Mouse (Mus musculus): ENCODE measurements around the gene Stil.

DNA sequence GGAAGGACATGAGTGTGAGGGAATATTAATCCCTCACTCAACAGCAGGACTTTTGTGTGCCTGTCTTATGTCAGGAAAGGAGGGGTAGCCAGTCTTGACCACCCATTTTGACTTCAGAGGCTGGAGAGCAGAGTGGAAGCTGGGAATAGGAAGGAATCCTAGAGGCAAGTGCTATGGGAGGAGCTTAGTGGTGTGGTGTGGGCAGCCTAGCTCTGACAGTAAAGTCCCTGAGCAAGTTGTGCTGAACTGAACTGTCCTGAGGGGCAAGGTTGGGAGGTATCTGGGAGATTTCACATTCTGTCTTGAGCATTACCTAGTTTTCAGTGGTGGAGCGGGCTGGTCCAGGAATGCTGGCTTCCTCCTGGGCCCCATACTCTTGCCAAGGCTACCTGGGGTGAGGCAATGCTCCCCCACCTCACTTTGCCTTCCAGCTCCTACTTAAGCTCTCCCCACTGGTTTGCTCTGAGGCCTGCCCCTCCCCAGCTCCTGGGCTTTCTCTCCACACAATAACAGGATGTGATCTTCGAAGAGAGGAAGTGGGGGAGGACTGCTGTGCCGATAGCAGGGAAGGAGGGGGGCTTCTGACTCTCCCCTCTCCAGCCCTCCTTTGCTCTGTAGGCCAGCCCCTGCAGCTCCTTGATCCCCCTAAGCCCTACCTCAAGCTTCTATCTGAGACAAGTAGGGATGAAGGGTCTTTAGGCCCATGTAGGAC lies 75.4 kb downstream of the Stil start:
- no peak for TF ChIP-seq USF1 (IDR thresholded peaks at IDR 0.05; ENCODE audit: low read depth)
- no peak for TF ChIP-seq CTCF (IDR thresholded peaks at IDR 0.05; ENCODE audit: control insufficient read depth, insufficient read depth, insufficient read length)
- no peak for TF ChIP-seq MYOD1 (IDR thresholded peaks at IDR 0.05; ENCODE audit: control insufficient read depth, insufficient read length, low read depth)
- no peak for TF ChIP-seq MYOG (IDR thresholded peaks at IDR 0.05; ENCODE audit: control insufficient read depth, extremely low read depth, insufficient read length)
